Mouse (Mus musculus): ENCODE data around the gene Lsm11.

DNA sequence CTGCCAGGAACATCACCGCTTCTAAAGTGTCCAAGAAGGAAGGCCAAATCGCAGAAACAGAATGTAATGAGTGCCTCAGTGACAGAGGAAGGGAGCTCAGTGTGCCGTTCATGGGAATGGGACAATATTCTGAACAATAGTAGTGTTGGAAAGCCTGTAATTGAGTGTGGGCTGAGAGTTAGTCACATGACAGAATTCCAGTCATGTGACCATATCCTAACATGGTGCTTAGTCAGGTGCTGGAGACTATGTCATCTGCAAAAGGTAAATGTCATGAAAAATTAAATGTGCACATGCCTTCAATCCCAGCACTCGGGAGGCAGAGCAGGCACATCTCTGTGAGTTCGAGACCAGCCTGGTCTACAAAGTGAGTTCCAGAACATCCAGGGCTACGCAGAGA is 26.7 kb downstream of the Lsm11 start:
- TF ChIP-seq CTCF (IDR thresholded peaks at IDR 0.05; ENCODE audit: low read depth, low read length) (no peak), POLR2A (IDR thresholded peaks at IDR 0.05; ENCODE audit: borderline replicate concordance, low read depth, low read length) (no peak)

Data from bone marrow macrophage, adult 2 months (primary cell).